Mouse (Mus musculus): ENCODE measurements around the gene Apex1.
"Not testable (repeated sequence)": the region's sequence is repeated elsewhere in the genome, so short reads cannot be mapped to it uniquely, and the experiment has no call there.

Gene Apex1

GRCm38 (mm10) chr14:50969041-50969440, 44.3 kb downstream of the Apex1 start:
- DNase-seq (ENCODE audit: low spot score in 2 of 2), result no peak

- peak; percentile 26 to 62 for DNase-seq (ENCODE audit: low spot score in 2 of 2)
These were observed 45.1 kb downstream of the Apex1 start for GRCm38 (mm10) chr14:50969558-50970544.

GRCm38 (mm10) chr14:50970822-50971221, 46.1 kb downstream of the Apex1 start:
- no peak for DNase-seq (ENCODE audit: low spot score in 2 of 2)

- not testable (repeated sequence) for DNase-seq (ENCODE audit: low spot score in 2 of 2)
These were observed 48.3 kb downstream of the Apex1 start for GRCm38 (mm10) chr14:50973054-50973453.

GRCm38 (mm10) chr14:50973700-50974099, 48.9 kb downstream of the Apex1 start:
- DNase-seq (ENCODE audit: low spot score in 2 of 2), result no peak

GRCm38 (mm10) chr14:50975001-50975400, 50.2 kb downstream of the Apex1 start:
- DNase-seq (ENCODE audit: low spot score in 2 of 2), result no peak

- no peak for DNase-seq (ENCODE audit: low spot score in 2 of 2)
These were observed 51.9 kb downstream of the Apex1 start for GRCm38 (mm10) chr14:50976674-50977073.
